Mouse (Mus musculus) kidney, embryonic 15.5 days (tissue): ENCODE measurements around the gene Gm14214. TPM values are rescaled to one million over a fixed set of nuclear protein-coding genes. Genes with fewer than 3 reads are reported as not detected.

ENCODE experiments used
- ATAC-seq: fragments of 200-750 bp; cut with Nextera tagmentation; replicated peaks from 2 replicates; pipeline ENCODE4 v1.8.0; 2017; ENCODE audit warnings: moderate TSS enrichment; ENCODE audit not compliant: low FRiP score
- H3K27ac ChIP-seq: fragments of 300-500 bp; sonication (generic); 2 replicates; pipeline ENCODE4 v1.5.1; 2015; ENCODE audit warnings: mild to moderate bottlenecking, inconsistent platforms
- H3K27me3 ChIP-seq: fragments of 300-500 bp; sonication (generic); 2 replicates; pipeline ENCODE4 v1.6.1; 2015; ENCODE audit warnings: inconsistent platforms
- H3K36me3 ChIP-seq: fragments of 300-500 bp; sonication (generic); 2 replicates; pipeline ENCODE4 v1.6.1; 2015; ENCODE audit warnings: inconsistent platforms
- H3K4me1 ChIP-seq: fragments of 300-500 bp; sonication (generic); 2 replicates; pipeline ENCODE4 v1.6.1; 2015; ENCODE audit warnings: inconsistent platforms
- H3K4me2 ChIP-seq: fragments of 300-500 bp; sonication (generic); 2 replicates; pipeline ENCODE4 v1.6.1; 2015; ENCODE audit warnings: moderate library complexity, mild to moderate bottlenecking, inconsistent platforms
- H3K4me3 ChIP-seq: fragments of 300-500 bp; sonication (generic); replicated peaks from 2 replicates; pipeline ENCODE4 v1.5.1; 2015; ENCODE audit warnings: mild to moderate bottlenecking, inconsistent platforms
- H3K9ac ChIP-seq: fragments of 300-500 bp; sonication (generic); 2 replicates; pipeline ENCODE4 v1.6.1; 2015; ENCODE audit warnings: mild to moderate bottlenecking, inconsistent platforms
- H3K9me3 ChIP-seq: fragments of 300-500 bp; sonication (generic); replicated peaks from 2 replicates; pipeline ENCODE4 v1.6.1; 2016; ENCODE audit warnings: inconsistent platforms
- WGBS: fragments of 180-500 bp; shearing (Covaris S2); methylation state at CpG from one replicate; pipeline ENCODE4 v1.1.7; 2015; ENCODE audit warnings: mixed read lengths; 5-methylcytosine and 5-hydroxymethylcytosine counted together
- polyA plus RNA-seq: library from polyadenylated mRNA; unstranded; fragments of >200 nt; fragmentation: Nextera tagmentation; extraction: Ambion mirVana; gene quantifications from 2 replicates; pipeline ENCODE4 v1.2.1, GENCODE M21; 2015

The Gm14214 gene
- not detected in 2 replicates for polyA plus RNA-seq

- no peak for ATAC-seq
- H3K4me1 ChIP-seq, result peaks cover 9% of the 10 kb centered on the region; the same call in 1 of the 2 replicates
- no peak within 1 kb of the TSS for H3K4me3 ChIP-seq
- no peak within 1 kb of the TSS for H3K4me2 ChIP-seq
- H3K27ac ChIP-seq, result no peak within 1 kb of the TSS
- no peaks in the 10 kb centered on the region for H3K9me3 ChIP-seq
- H3K27me3 ChIP-seq, result no peaks in the 10 kb centered on the region
- H3K36me3 ChIP-seq, result no peaks in the 10 kb centered on the region
- no peak within 1 kb of the TSS for H3K9ac ChIP-seq
Measured at GRCm38 (mm10) chr2:154769930-154770329, at the start of gene Gm14214. TSS of gene Gm14214 (minus strand) at chr2:154770030.

- Histone ChIP-seq H3K4me3 (no peak overlapping the region), H3K9me3 (no peaks in the 10 kb centered on the region), H3K4me2 (no peak overlapping the region), H3K9ac (no peak overlapping the region), H3K27me3 (no peaks in the 10 kb centered on the region), H3K36me3 (peaks cover 8% of the 10 kb centered on the region; the same call in 1 of the 2 replicates), H3K4me1 (peaks cover 47% of the 10 kb centered on the region), H3K27ac (0 out of 2 replicates have a peak overlapping the region, but pooled peaks have one; percentile 13)
- 63% methylated on average over 1 of the region's 1 CpGs for WGBS
- ATAC-seq, result no peak
Measured at GRCm38 (mm10) chr2:154818599-154818998, 48.8 kb upstream of the Gm14214 start.

GRCm38 (mm10) chr2:154817788-154818187 is 48.0 kb upstream of the Gm14214 start:
- ATAC-seq, result no peak
- H3K36me3 ChIP-seq, result peaks cover 8% of the 10 kb centered on the region; the same call in 1 of the 2 replicates
- WGBS, result 34% methylated on average over 1 of the region's 1 CpGs

GRCm38 (mm10) chr2:154817089-154817488 is 47.3 kb upstream of the Gm14214 start:
- Histone ChIP-seq H3K4me1 (peaks cover 50% of the 10 kb centered on the region), H3K27me3 (no peaks in the 10 kb centered on the region), H3K4me3 (no peak overlapping the region), H3K9me3 (no peaks in the 10 kb centered on the region), H3K36me3 (peaks cover 2% of the 10 kb centered on the region; the same call in 1 of the 2 replicates), H3K27ac (no peak overlapping the region), H3K4me2 (no peak overlapping the region), H3K9ac (no peak overlapping the region)
- 40% methylated on average over 3 of the region's 3 CpGs for WGBS
- no peak for ATAC-seq

More at GRCm38 (mm10) chr2:154817788-154818187, 48.0 kb upstream of the Gm14214 start:
- Histone ChIP-seq H3K4me2 (no peak overlapping the region), H3K9ac (no peak overlapping the region), H3K27ac (no peak overlapping the region; the same call in 1 of the 2 replicates), H3K9me3 (no peaks in the 10 kb centered on the region), H3K27me3 (no peaks in the 10 kb centered on the region), H3K4me3 (no peak overlapping the region), H3K4me1 (peaks cover 47% of the 10 kb centered on the region)

- ATAC-seq, result no peak
- H3K4me2 ChIP-seq, result no peak overlapping the region
- H3K9ac ChIP-seq, result no peak overlapping the region
- no peak overlapping the region for H3K4me3 ChIP-seq
- no peak overlapping the region for H3K27ac ChIP-seq
- WGBS, result 86% methylated on average over 2 of the region's 2 CpGs
- no peaks in the 10 kb centered on the region for H3K36me3 ChIP-seq
- no peaks in the 10 kb centered on the region for H3K9me3 ChIP-seq
- H3K4me1 ChIP-seq, result peaks cover 29% of the 10 kb centered on the region
- H3K27me3 ChIP-seq, result no peaks in the 10 kb centered on the region
Measured at GRCm38 (mm10) chr2:154813426-154813825, 43.6 kb upstream of the Gm14214 start.

GRCm38 (mm10) chr2:154810821-154811220 is 41.0 kb upstream of the Gm14214 start:
- H3K27me3 ChIP-seq, result no peaks in the 10 kb centered on the region
- H3K4me2 ChIP-seq, result no peak overlapping the region
- H3K27ac ChIP-seq, result no peak overlapping the region
- no peak overlapping the region for H3K4me3 ChIP-seq
- no peak overlapping the region for H3K9ac ChIP-seq
- no peak for ATAC-seq
- peaks cover 13% of the 10 kb centered on the region; the same call in 1 of the 2 replicates for H3K4me1 ChIP-seq
- 62% methylated on average over 1 of the region's 1 CpGs for WGBS
- H3K9me3 ChIP-seq, result no peaks in the 10 kb centered on the region
- H3K36me3 ChIP-seq, result no peaks in the 10 kb centered on the region

GRCm38 (mm10) chr2:154809107-154809762 is 39.4 kb upstream of the Gm14214 start:
- Histone ChIP-seq H3K4me3 (no peak overlapping the region), H3K36me3 (no peaks in the 10 kb centered on the region), H3K27ac (no peak overlapping the region), H3K9me3 (no peaks in the 10 kb centered on the region), H3K4me2 (no peak overlapping the region), H3K4me1 (peaks cover 13% of the 10 kb centered on the region), H3K9ac (no peak overlapping the region), H3K27me3 (no peaks in the 10 kb centered on the region)
- 81% methylated on average over 1 of the region's 1 CpGs for WGBS
- ATAC-seq, result no peak; the same call in 1 of the 2 replicates

- Histone ChIP-seq H3K36me3 (no peaks in the 10 kb centered on the region), H3K4me3 (no peak overlapping the region), H3K4me1 (peaks cover 25% of the 10 kb centered on the region), H3K27ac (no peak overlapping the region), H3K9ac (no peak overlapping the region), H3K9me3 (no peaks in the 10 kb centered on the region), H3K27me3 (no peaks in the 10 kb centered on the region), H3K4me2 (no peak overlapping the region)
- 49% methylated on average over 1 of the region's 1 CpGs for WGBS
- no peak for ATAC-seq
Measured at GRCm38 (mm10) chr2:154807689-154808088, 37.9 kb upstream of the Gm14214 start.

- Histone ChIP-seq H3K4me1 (peaks cover 23% of the 10 kb centered on the region), H3K4me3 (no peak overlapping the region), H3K4me2 (no peak overlapping the region), H3K36me3 (0 out of 2 replicates have a peak, but pooled peaks cover 2% of the 10 kb centered on the region), H3K27ac (no peak overlapping the region), H3K9ac (no peak overlapping the region), H3K27me3 (no peaks in the 10 kb centered on the region), H3K9me3 (no peaks in the 10 kb centered on the region)
- WGBS, result 62% methylated on average over 4 of the region's 4 CpGs
- no peak for ATAC-seq
Measured at GRCm38 (mm10) chr2:154803845-154804244, 34.0 kb upstream of the Gm14214 start.

- ATAC-seq, result no peak
- H3K4me1 ChIP-seq, result peaks cover 23% of the 10 kb centered on the region
- no peak overlapping the region for H3K9ac ChIP-seq
- H3K4me2 ChIP-seq, result no peak overlapping the region
- H3K27ac ChIP-seq, result no peak overlapping the region
- 0 out of 2 replicates have a peak, but pooled peaks cover 2% of the 10 kb centered on the region for H3K36me3 ChIP-seq
- no peaks in the 10 kb centered on the region for H3K27me3 ChIP-seq
- H3K9me3 ChIP-seq, result no peaks in the 10 kb centered on the region
- H3K4me3 ChIP-seq, result no peak overlapping the region
- WGBS, result 85% methylated on average over 1 of the region's 1 CpGs
Measured at GRCm38 (mm10) chr2:154803372-154803771, 33.5 kb upstream of the Gm14214 start.

- Histone ChIP-seq H3K4me2 (peak overlapping the region; percentile 62), H3K9ac (peak overlapping the region; percentile 96), H3K4me3 (peak overlapping the region; percentile 96), H3K9me3 (no peaks in the 10 kb centered on the region), H3K36me3 (no peaks in the 10 kb centered on the region), H3K27me3 (peaks cover 3% of the 10 kb centered on the region; the same call in 1 of the 2 replicates), H3K27ac (peak overlapping the region; percentile 99), H3K4me1 (peaks cover 34% of the 10 kb centered on the region)
- WGBS, result under 1% methylated on average over 60 of the region's 67 CpGs
- ATAC-seq, result peak; percentile 55
Measured at GRCm38 (mm10) chr2:154791661-154792642, 22.1 kb upstream of the Gm14214 start.
